Mouse (Mus musculus) thymus, adult 2 months (tissue): Measurements from ENCODE around the gene Paqr8.

Source experiments
- CTCF ChIP-seq: fragments of 200-500 bp; IDR thresholded peaks from 2 replicates; pipeline ENCODE4 v1.5.1; 2012; ENCODE audit warnings: mild to moderate bottlenecking, control low read depth, low read length, moderate library complexity, borderline replicate concordance; ENCODE audit not compliant: control insufficient read depth, poor library complexity, insufficient read depth; ENCODE audit errors: extremely low read depth
- POLR2A ChIP-seq: fragments of 200-500 bp; IDR thresholded peaks from 2 replicates; pipeline ENCODE4 v1.6.1; 2012; ENCODE audit warnings: mild to moderate bottlenecking, low read length, control low read depth, moderate library complexity; ENCODE audit not compliant: control insufficient read depth, poor library complexity, insufficient read depth; ENCODE audit errors: extremely low read depth

DNA sequence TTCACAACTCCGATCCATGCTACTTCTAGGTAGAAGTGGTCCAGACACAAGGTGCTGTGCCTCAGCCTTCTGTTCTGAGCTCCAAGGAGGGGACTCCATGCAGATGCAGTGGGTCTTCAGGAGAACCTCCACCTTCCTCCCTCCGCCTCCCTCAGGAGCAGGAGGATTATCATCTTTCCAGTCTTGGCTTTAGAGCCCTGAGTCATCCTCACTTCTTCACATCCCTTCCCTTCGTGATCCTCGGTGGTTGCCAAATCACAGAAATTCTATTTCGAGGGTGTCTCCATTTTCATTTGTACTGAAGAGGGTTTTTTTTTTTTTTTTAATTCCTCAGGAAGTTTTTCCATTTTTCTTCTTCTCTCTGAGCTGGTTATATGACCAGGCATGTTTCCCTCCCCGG, 16.3 kb upstream of the Paqr8 start:
- TF ChIP-seq CTCF (no peak), POLR2A (no peak)
